Mouse (Mus musculus) forebrain, embryonic 12.5 days (tissue): Measurements from ENCODE around the gene Dedd. TPM values are rescaled to one million over a fixed set of nuclear protein-coding genes. Genes with fewer than 3 reads are reported as not detected.
A peak's percentile ranks its signal among the peaks of the same experiment; 100 is the strongest.

Experiments
- ATAC-seq: fragments of 200-750 bp; cut with Nextera tagmentation; 2 replicates; pipeline ENCODE4 v1.8.0; 2017; ENCODE audit warnings: moderate TSS enrichment; ENCODE audit not compliant: low FRiP score
- H3K27ac ChIP-seq: fragments of 300-500 bp; sonication (generic); 2 replicates; pipeline ENCODE4 v1.5.1; 2016; ENCODE audit warnings: mild to moderate bottlenecking
- H3K27me3 ChIP-seq: fragments of 300-500 bp; sonication (generic); 2 replicates; pipeline ENCODE4 v1.6.1; 2016; ENCODE audit warnings: mild to moderate bottlenecking
- H3K36me3 ChIP-seq: fragments of 300-500 bp; sonication (generic); replicated peaks from 2 replicates; pipeline ENCODE4 v1.6.1; 2016; ENCODE audit warnings: mild to moderate bottlenecking
- H3K4me1 ChIP-seq: fragments of 300-500 bp; sonication (generic); 2 replicates; pipeline ENCODE4 v1.6.1; 2016
- H3K4me2 ChIP-seq: fragments of 300-500 bp; sonication (generic); 2 replicates; pipeline ENCODE4 v1.6.1; 2016; ENCODE audit warnings: mild to moderate bottlenecking, moderate library complexity
- H3K4me3 ChIP-seq: fragments of 300-500 bp; sonication (generic); replicated peaks from 2 replicates; pipeline ENCODE4 v1.5.1; 2016; ENCODE audit warnings: mild to moderate bottlenecking
- H3K9ac ChIP-seq: fragments of 300-500 bp; sonication (generic); 2 replicates; pipeline ENCODE4 v1.6.1; 2016; ENCODE audit warnings: mild to moderate bottlenecking
- H3K9me3 ChIP-seq: fragments of 300-500 bp; sonication (generic); 2 replicates; pipeline ENCODE4 v1.6.1; 2016
- WGBS: fragments of 180-500 bp; shearing (Covaris S2); methylation state at CpG from one replicate; pipeline ENCODE4 v1.1.7; 2016; 5-methylcytosine and 5-hydroxymethylcytosine counted together
- polyA plus RNA-seq: library from polyadenylated mRNA; unstranded; fragments of >200 nt; fragmentation: Nextera tagmentation; extraction: Ambion mirVana; gene quantifications from 2 replicates; pipeline ENCODE4 v1.2.1, GENCODE M21; 2016

Gene Dedd
- polyA plus RNA-seq, 1 experiment from 2014 or later: 51.0 TPM

DNA sequence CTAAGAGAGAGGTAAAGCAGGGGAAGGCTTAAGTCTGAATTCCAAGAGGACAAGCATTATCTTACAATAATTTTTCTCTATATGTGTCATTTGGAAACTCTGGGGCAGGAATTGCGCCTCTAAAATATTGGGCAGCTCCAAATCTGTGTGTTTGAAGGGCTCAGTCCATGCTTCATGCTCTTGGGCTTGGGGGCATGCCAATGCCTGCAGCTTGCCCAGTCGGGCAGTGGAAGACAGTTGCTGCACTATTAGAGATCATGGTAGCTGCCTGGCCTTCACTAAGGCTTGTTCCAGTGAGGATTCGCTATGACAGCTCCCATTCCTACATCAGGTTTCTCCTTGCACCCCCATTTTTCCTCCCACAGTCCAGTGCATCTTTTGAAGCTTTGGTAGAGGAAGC lies 19.7 kb downstream of the Dedd start:
- ATAC-seq: no peak
- H3K9ac ChIP-seq: no peak overlapping the region
- WGBS: 93% methylated on average over 3 of the region's 3 CpGs

DNA sequence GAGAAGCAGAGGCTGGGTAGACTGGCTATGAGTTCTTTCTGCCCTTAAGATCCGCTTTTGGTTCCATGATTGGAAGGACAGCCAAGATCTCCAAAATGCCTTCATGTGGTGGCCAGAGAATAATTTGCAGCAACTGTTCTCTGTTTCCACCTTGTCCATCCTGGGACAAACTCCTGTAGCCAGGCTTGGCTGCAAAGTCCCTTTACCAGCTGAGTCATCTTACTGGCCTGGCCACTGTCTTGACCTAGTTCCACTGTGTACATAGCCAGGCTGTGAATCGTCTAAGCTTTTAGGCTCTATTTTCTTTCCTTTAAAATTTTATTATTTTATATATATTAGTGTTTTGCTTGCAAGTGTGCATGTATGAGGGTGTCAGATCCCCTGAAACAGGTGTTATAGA lies 20.3 kb downstream of the Dedd start:
- Histone ChIP-seq H3K9me3 (no peaks in the 10 kb centered on the region), H3K27ac (no peak overlapping the region), H3K36me3 (no peaks in the 10 kb centered on the region), H3K27me3 (no peaks in the 10 kb centered on the region), H3K4me2 (no peak overlapping the region), H3K9ac (no peak overlapping the region), H3K4me1 (peaks cover 22% of the 10 kb centered on the region), H3K4me3 (no peak overlapping the region)
- no peak for ATAC-seq
- WGBS: 96% methylated on average over 2 of the region's 2 CpGs

More for the DNA sequence above, 19.7 kb downstream of the Dedd start:
- Histone ChIP-seq H3K27ac (no peak overlapping the region), H3K36me3 (0 out of 2 replicates have a peak, but pooled peaks cover 2% of the 10 kb centered on the region), H3K4me3 (no peak overlapping the region), H3K4me2 (no peak overlapping the region), H3K9me3 (no peaks in the 10 kb centered on the region), H3K4me1 (peaks cover 26% of the 10 kb centered on the region), H3K27me3 (no peaks in the 10 kb centered on the region)

- Histone ChIP-seq H3K27me3 (no peaks in the 10 kb centered on the region), H3K4me1 (peaks cover 6% of the 10 kb centered on the region), H3K9ac (no peak overlapping the region), H3K4me2 (no peak overlapping the region), H3K9me3 (no peaks in the 10 kb centered on the region), H3K4me3 (no peak overlapping the region), H3K36me3 (peaks cover 21% of the 10 kb centered on the region), H3K27ac (no peak overlapping the region)
- 71% methylated on average over 5 of the region's 5 CpGs for WGBS
- ATAC-seq: no peak
These were observed 26.9 kb downstream of the Dedd start for GRCm38 (mm10) chr1:171355812-171356340.

DNA sequence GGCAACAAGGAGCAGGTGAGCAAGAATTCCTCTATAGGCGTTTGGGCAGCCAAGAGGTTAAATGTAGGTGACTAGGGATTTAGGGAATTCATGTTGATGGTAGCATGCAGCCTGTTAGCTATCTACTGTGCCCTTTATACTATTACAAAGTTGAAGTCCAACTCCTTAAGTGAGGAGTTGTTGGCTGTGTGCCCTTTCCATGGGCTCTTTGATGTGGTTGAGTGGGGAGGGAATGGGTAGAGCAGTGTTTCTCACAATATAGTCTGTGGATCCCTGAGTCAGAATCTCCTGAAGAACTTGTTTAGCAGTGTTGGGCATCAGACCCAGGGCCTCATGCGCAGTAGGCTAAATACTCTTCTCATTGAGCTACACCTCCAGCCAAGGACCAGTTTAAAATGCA lies 27.9 kb downstream of the Dedd start:
- no peak overlapping the region for H3K27ac ChIP-seq
- H3K4me2 ChIP-seq: no peak overlapping the region
- 92% methylated on average over 2 of the region's 2 CpGs for WGBS
- H3K4me1 ChIP-seq: peaks cover 10% of the 10 kb centered on the region
- H3K36me3 ChIP-seq: peaks cover 21% of the 10 kb centered on the region
- no peak overlapping the region for H3K9ac ChIP-seq
- no peaks in the 10 kb centered on the region for H3K27me3 ChIP-seq
- no peak for ATAC-seq
- H3K9me3 ChIP-seq: no peaks in the 10 kb centered on the region
- no peak overlapping the region for H3K4me3 ChIP-seq

- no peak for ATAC-seq
- WGBS: 78% methylated on average over 4 of the region's 4 CpGs
These were observed 29.5 kb downstream of the Dedd start for GRCm38 (mm10) chr1:171358421-171358820.

GRCm38 (mm10) chr1:171360253-171360652 lies 31.3 kb downstream of the Dedd start:
- ATAC-seq: no peak
- Histone ChIP-seq H3K36me3 (peaks cover 21% of the 10 kb centered on the region), H3K4me2 (peak overlapping the region; percentile 81), H3K4me1 (peaks cover 10% of the 10 kb centered on the region), H3K9ac (peak overlapping the region; percentile 63), H3K27ac (peak overlapping the region; percentile 80), H3K4me3 (peak overlapping the region; percentile 52), H3K27me3 (no peaks in the 10 kb centered on the region), H3K9me3 (no peaks in the 10 kb centered on the region)
- WGBS: 3% methylated on average over 23 of the region's 26 CpGs

More at GRCm38 (mm10) chr1:171358421-171358820, 29.5 kb downstream of the Dedd start:
- no peaks in the 10 kb centered on the region for H3K27me3 ChIP-seq
- H3K4me3 ChIP-seq: no peak overlapping the region
- H3K9me3 ChIP-seq: no peaks in the 10 kb centered on the region
- H3K9ac ChIP-seq: no peak overlapping the region
- no peak overlapping the region for H3K27ac ChIP-seq
- H3K4me2 ChIP-seq: no peak overlapping the region
- H3K4me1 ChIP-seq: peaks cover 10% of the 10 kb centered on the region
- peaks cover 21% of the 10 kb centered on the region for H3K36me3 ChIP-seq

DNA sequence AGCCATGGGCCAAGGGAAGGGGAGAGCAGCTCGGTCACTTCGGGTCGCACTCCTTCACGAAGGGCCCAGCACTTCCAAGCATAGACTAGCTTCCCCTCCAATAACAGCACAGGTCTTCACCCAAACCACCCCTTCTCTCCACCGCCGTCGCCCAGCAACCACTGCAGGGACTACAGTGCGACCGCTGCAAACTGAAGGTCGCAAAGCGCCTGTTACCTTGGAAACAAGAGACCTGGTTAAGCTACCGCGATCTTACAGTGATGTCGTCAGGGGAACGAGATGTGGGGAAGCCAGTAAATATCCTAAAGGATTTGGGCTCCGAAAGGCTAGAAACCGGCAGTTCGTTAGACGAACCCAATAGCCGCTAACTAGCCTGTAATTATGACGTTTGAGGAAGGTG lies 31.7 kb downstream of the Dedd start, which contains the start of gene Klhdc9:
Gene Klhdc9, minus strand, starts transcription at position 143 of the 400 bp plus-strand sequence.
- Histone ChIP-seq H3K9me3 (no peaks in the 10 kb centered on the region), H3K4me2 (peak within 1 kb of the TSS; percentile 81), H3K36me3 (peaks cover 21% of the 10 kb centered on the region), H3K4me3 (peak within 1 kb of the TSS; percentile 52), H3K27ac (peak within 1 kb of the TSS; percentile 80), H3K27me3 (no peaks in the 10 kb centered on the region), H3K9ac (peak within 1 kb of the TSS; percentile 63), H3K4me1 (peaks cover 10% of the 10 kb centered on the region)
- peak; percentile 96 for ATAC-seq
- WGBS: under 1% methylated on average over 21 of the region's 21 CpGs

GRCm38 (mm10) chr1:171361106-171362103 lies 32.5 kb downstream of the Dedd start:
- Histone ChIP-seq H3K27ac (peak overlapping the region; percentile 80), H3K36me3 (peaks cover 19% of the 10 kb centered on the region), H3K4me1 (peaks cover 10% of the 10 kb centered on the region), H3K9ac (peak overlapping the region; percentile 63), H3K27me3 (no peaks in the 10 kb centered on the region), H3K9me3 (no peaks in the 10 kb centered on the region), H3K4me2 (peak overlapping the region; percentile 81), H3K4me3 (peak overlapping the region; percentile 52)
- 29% methylated on average over 16 of the region's 16 CpGs for WGBS
- peak; percentile 73 for ATAC-seq

DNA sequence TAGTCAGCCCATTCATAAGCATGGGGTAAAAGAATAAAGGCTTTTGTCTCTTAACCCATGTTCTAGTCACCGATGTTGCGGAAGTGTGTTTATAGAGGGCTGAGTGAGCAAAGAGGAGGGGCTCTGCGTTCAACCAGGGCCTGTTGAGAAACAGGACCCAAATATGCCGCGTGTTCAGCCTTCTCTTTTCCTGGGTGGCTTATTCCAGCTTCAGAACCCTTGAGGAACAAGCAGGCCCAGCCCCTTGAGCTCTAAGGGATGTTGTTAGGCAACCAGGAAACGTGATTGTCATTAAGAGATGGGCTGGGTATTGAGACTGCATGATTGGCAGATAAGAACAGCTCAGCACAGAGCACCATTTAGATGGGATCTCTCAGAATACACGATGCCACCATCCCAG lies 37.0 kb downstream of the Dedd start:
- 62% methylated on average over 7 of the region's 7 CpGs for WGBS
- Histone ChIP-seq H3K9me3 (no peaks in the 10 kb centered on the region), H3K9ac (no peak overlapping the region), H3K4me2 (no peak overlapping the region), H3K36me3 (no peaks in the 10 kb centered on the region), H3K4me3 (no peak overlapping the region), H3K27me3 (0 out of 2 replicates have a peak, but pooled peaks cover 9% of the 10 kb centered on the region), H3K4me1 (peaks cover 4% of the 10 kb centered on the region), H3K27ac (no peak overlapping the region)
- no peak for ATAC-seq

- Histone ChIP-seq H3K4me1 (peaks cover 6% of the 10 kb centered on the region; the same call in 1 of the 2 replicates), H3K27ac (no peak within 1 kb of the TSS), H3K36me3 (no peaks in the 10 kb centered on the region), H3K4me3 (no peak within 1 kb of the TSS), H3K9ac (no peak within 1 kb of the TSS), H3K27me3 (peaks cover 26% of the 10 kb centered on the region; the same call in 1 of the 2 replicates), H3K4me2 (no peak within 1 kb of the TSS), H3K9me3 (no peaks in the 10 kb centered on the region)
- WGBS: 39% methylated on average over 20 of the region's 20 CpGs
- no peak for ATAC-seq
These were observed 41.1 kb downstream of the Dedd start, which contains the start of gene Nectin4 for GRCm38 (mm10) chr1:171369845-171370556. Gene Nectin4, plus strand, starts transcription at chr1:171370099.

GRCm38 (mm10) chr1:171372880-171373279 lies 43.9 kb downstream of the Dedd start:
- WGBS: 24% methylated on average over 3 of the region's 3 CpGs
- H3K9me3 ChIP-seq: no peaks in the 10 kb centered on the region
- no peak overlapping the region for H3K4me2 ChIP-seq
- no peak overlapping the region for H3K4me3 ChIP-seq
- H3K36me3 ChIP-seq: no peaks in the 10 kb centered on the region
- no peak overlapping the region for H3K9ac ChIP-seq
- H3K4me1 ChIP-seq: peaks cover 6% of the 10 kb centered on the region; the same call in 1 of the 2 replicates
- H3K27me3 ChIP-seq: peaks cover 32% of the 10 kb centered on the region; the same call in 1 of the 2 replicates
- no peak for ATAC-seq
- no peak overlapping the region for H3K27ac ChIP-seq

DNA sequence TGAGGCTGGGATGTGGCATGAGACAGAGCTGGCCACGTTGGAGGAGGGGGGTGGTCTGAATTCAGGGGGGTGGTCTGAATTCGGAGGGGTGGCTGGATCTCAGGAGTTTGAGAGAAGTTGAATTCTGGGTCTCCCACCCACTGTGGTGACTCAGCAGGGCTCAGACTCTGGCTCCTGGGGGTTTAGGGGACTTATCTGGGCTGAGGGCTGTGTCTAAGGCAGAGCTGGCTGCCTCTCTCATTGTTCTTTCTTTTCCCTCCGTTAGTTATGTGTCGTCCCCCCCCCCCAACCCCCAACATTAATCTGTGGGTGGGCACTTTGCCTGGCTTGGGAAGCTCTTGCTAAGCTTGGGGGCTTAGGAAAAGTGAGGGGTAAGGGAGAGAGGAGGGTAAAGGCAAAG lies 45.0 kb downstream of the Dedd start:
- no peak for ATAC-seq
- no peak overlapping the region for H3K9ac ChIP-seq

More for the DNA sequence above, 45.0 kb downstream of the Dedd start:
- Histone ChIP-seq H3K36me3 (no peaks in the 10 kb centered on the region), H3K4me2 (no peak overlapping the region), H3K27me3 (peaks cover 41% of the 10 kb centered on the region; the same call in 1 of the 2 replicates), H3K9me3 (no peaks in the 10 kb centered on the region), H3K4me1 (peaks cover 6% of the 10 kb centered on the region; the same call in 1 of the 2 replicates), H3K27ac (no peak overlapping the region), H3K4me3 (no peak overlapping the region)
- 1% methylated on average over 4 of the region's 4 CpGs for WGBS
